Mouse (Mus musculus) heart, adult 9 months (tissue): ENCODE measurements at regions not wholly inside any gene's neighbourhood (a gene's known extent, or its start where the extent isn't known, plus 50 kb on each side); places are given as distances from the start of the nearest gene placed in this dataset.

ENCODE experiments used
- DNase-seq, 2 experiments: peaks; one replicate each; pipeline ENCODE4 v3.0.0; 2022; ENCODE audit warnings: low spot score in 2 of 2

DNA sequence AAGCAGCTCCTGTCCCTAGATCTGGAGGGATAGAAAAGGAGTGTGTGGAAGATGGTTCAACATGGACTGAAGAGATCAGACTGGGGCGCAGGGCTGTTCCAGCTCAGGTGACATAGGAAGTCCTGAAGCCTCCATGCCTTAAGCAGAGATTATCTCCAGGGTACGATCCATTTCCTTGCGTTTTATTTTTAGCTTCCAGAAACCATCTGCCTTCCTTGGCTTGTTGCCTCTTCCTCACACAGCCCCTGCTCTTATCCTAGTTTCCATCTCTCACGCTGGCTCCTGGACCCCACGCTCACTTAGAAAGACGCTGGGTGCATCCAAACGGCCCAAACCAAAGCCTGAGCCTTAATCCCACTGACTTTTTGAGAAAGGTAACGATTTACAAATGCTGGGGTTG lies 206.8 kb upstream of the Daam1 start:
- DNase-seq: no peak

DNA sequence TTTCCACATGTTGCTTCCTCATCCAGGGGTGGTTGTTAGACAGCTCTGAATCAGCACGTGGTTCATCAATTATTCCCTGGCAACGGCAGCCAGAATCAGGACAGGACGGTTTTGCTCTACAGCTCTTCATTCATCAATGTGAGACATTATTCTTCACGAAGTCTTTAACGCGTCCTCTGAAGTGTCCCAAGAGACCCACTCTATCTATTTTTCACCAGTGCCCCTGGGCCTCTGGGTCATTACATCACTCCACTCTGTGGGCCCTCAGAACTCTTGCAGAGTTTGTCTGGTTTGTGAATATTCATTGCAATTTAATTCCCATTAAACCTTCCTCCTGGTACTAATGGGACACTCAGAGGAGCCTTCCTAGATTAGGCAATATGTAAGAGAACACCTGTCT lies 206.2 kb upstream of the Daam1 start:
- DNase-seq: no peak

DNA sequence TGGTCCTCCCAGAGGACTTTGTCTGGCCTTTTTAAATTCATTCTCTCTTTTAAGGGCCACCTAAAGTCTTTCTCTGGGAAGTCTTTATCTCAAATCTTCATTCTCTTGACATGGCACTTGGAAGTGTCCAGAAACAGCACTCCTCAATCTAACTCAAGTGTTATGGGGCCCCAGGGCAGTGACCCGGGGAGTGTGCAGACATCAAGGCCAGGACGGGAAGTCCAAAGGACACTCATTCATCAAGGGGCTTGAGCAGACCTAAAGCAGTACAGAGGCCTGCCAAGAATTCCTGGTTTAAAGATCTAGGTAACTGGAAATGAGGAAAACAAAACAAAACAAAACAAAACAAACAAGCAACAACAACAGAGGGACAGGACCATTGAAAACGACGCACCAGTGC lies 205.8 kb upstream of the Daam1 start:
- no peak for DNase-seq

GRCm38 (mm10) chr12:71626801-71627200 lies 204.1 kb upstream of the Daam1 start:
- peak; percentile 87 to 92 for DNase-seq

- DNase-seq: peak in 1 of 2 experiments; percentile 17
Observed at GRCm38 (mm10) chr12:71627421-71628339, 203.2 kb upstream of the Daam1 start.

DNA sequence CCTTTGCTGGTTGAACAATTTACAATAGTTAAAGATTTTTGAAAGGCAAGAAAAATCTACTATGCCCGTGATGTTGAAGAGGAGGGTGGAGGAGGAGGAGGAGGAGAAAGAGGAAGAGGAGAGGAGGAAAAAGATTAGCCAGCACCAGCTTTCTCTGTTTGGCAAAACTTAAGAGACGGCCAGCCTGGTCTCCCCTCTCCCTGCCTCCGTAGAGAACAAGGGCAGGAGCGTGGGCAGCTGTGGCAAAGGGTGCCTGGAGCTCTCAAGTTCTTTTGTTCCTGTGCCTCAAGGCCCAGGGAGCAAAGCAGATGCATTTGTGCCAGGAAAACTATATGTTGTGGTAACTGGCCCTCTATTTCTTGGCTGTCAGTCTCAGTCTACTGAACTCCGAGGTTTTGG lies 202.5 kb upstream of the Daam1 start:
- no peak for DNase-seq

GRCm38 (mm10) chr12:71628796-71629195 lies 202.1 kb upstream of the Daam1 start:
- DNase-seq: no peak

DNA sequence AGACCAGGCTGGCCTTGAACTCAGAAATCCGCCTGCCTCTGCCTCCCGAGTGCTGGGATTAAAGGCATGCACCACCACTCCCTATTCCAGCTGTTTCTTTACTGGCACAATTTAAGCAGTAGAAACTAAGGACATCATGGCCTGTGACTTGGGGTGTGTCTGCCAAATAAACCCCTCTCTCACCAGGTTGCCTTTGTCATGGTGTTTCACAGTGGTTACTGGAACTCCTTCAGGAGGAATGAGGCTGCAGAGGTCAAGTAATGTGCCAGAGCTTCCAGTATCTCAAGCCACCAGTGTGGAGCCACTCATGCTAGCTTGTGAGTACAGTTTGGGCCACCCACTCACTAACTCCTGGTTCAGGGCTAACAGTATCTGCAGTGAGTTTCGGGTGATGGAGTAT lies 200.5 kb upstream of the Daam1 start:
- DNase-seq: no peak

DNA sequence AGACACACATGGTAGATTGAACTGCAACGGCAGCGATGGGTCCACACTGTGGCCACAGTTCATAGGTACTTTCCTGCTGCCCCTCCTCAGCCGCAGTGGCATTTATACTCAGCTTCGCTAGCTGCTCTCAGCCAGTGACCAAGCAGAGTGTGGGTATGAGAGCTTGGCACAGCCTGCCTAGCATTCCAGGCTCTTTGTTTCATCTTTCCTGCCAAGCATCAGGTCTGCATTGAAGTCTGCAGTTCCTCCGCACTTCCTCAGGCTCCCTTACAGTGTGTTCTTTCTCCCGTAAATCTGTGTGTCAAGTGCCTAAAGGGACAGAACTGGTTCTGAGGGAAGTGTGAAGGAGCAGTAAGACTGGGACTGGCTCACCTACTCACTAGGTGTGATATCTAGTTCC lies 194.6 kb upstream of the Daam1 start:
- DNase-seq: no peak

- no peak for DNase-seq
Observed at GRCm38 (mm10) chr12:71637248-71637647, 193.6 kb upstream of the Daam1 start.

GRCm38 (mm10) chr12:71638246-71638645 lies 192.6 kb upstream of the Daam1 start:
- DNase-seq: no peak

DNA sequence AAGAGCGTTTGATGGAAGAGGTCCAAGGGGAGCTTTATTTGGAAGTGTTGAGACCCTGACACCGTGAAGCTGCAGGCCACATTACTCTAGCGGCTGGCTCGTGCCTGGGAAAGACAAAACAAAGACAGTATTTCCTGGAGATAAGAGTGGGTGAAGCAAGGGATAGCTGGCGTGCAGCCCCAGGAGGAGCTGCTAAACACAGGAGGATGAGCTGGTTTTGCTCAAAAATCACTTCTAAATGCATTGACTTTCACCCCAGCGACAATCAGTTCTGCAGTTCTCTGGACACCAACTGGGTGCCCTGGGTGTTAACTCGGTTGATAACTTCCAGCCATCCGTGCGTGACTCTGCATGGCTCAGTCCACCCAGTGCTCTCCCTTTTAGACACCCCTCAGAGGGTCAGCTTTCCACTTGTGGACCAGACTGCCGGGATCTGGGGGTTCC lies 190.8 kb upstream of the Daam1 start:
- DNase-seq: peak; percentile 57 to 59

GRCm38 (mm10) chr12:71641486-71641885 lies 189.4 kb upstream of the Daam1 start:
- no peak for DNase-seq

DNA sequence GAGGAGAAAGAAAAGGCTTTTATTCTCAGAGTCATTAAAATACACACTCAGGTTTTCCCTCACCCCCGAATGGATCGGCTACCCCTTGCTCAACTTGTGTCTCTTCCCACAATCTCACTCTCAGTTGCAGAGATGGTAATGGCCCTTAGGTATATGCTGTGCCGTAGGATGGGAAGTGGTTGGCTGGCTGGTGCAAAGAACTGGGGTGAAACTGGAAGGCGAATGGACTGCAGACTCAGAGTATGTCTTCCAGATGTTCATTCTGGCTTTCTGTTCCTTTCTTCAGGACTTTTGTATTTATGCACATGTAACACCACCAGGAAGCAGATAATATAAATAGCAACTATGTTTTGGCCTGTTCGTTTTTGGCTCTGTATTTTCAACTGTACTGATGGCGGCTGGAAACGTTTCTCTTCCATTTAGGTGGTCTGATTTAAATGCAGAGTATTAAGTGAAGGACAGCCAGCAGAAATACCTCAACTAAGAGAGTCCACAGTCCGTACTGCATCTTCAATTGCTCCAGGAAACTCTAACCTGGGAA lies 188.0 kb upstream of the Daam1 start:
- DNase-seq: no peak

GRCm38 (mm10) chr12:71651251-71651650 lies 179.6 kb upstream of the Daam1 start:
- no peak for DNase-seq

DNA sequence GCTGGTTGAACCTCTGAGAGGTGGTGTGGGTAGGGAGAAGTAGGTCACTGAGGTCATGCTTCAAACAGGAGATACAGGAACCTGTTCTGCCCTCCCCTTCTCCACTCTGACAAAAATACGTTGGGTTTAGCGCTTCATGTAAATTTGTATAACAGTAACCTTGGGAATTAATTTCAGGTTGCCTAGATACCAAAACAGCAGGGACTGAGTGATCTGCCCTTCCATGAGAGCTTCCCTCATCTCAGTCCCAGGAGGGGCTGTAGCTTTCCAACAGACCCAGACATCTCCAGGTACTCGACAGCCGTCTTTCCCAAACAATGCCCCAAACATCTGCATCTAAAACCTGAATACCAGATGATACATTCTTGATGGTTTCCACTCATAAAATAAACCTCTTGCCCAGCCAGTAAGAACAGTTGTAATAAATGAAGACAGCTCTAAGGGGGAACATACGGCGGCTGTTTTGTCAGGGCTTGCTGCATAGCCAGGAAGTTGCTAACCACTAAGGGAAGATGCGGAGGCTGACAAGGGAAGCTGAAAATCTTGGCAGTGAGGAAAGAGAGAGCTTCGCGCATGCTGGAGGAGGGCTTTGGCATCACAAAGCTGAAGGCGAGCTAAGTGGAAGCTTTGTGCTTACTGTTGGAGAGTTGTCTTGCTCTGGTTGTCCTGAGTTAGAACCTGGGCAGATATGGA lies 137.4 kb upstream of the Daam1 start:
- DNase-seq: peak in 1 of 2 experiments; percentile 21

- DNase-seq: peak in 1 of 2 experiments; percentile 30
Observed at GRCm38 (mm10) chr12:71701753-71702152, 129.1 kb upstream of the Daam1 start.

GRCm38 (mm10) chr12:71702181-71702580 lies 128.7 kb upstream of the Daam1 start:
- DNase-seq: no peak

DNA sequence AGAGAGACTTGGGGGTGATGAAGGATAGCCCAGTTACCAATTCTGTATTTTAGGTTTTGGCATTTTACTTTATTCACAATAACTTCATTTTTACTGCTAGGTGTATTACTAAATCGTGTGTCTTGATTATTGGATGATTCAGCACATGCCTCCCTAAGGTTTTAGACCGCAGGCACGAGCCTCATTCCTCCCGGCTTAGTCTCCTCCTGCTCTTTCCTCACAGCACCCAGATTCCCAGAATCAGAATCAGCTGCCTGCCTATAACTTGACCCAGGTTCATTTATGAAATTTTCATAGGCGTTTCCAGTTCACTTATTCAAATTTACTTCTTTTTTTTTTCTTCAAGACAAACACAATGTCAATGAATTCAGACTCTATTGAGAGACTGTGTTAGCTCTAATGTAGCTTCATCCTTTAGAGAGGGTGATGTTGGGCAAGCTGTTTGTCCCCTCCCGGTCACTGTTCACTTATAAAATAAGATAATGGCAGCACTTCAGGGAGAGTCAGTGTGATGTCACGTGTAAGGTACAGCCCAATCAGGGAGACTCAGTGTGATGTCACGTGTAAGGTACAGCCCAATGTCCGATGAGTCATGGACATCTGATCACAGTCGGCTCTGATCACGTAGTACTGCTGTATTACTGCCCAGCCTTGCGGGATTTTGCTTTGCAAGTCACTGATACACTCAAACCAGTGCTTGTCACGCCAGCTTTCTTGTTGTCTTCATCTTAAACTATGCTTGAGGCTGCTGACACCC lies 127.6 kb upstream of the Daam1 start:
- no peak for DNase-seq

DNA sequence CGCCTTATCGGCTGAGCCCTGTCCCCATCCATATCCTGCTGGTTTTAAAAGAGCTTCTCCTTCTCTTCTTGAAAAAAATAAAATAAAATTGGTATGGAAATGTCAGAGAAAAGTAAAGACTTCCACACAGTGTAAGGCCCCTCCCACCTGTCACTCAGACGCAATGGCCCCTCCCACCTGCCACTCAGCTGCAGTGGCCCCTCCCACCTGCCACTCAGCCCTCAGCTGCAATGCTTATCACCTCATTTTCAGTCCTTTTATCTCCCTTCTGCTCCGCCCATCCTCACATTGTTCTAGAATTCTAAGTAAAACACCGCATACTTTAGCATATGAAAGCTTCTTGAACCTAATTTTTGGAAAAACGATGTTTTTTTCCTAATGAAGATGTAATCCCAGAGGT lies 126.4 kb upstream of the Daam1 start:
- DNase-seq: no peak

GRCm38 (mm10) chr12:71707727-71708369 lies 123.0 kb upstream of the Daam1 start:
- DNase-seq: peak in 1 of 2 experiments; percentile 52
